Mouse (Mus musculus) cerebellum, adult 2 months (tissue): ENCODE measurements around the gene Lhcgr.

Source experiments
- CTCF ChIP-seq: fragments of 200-500 bp; IDR thresholded peaks from 2 replicates; pipeline ENCODE4 v1.5.1; 2011; ENCODE audit warnings: low read depth, mild to moderate bottlenecking, control low read depth, low read length, moderate library complexity, borderline replicate concordance; ENCODE audit not compliant: insufficient read depth
- POLR2A ChIP-seq: fragments of 200-500 bp; IDR thresholded peaks from 2 replicates; pipeline ENCODE4 v1.6.1; 2011; ENCODE audit warnings: low read length, control low read depth, borderline replicate concordance; ENCODE audit not compliant: insufficient read depth

DNA sequence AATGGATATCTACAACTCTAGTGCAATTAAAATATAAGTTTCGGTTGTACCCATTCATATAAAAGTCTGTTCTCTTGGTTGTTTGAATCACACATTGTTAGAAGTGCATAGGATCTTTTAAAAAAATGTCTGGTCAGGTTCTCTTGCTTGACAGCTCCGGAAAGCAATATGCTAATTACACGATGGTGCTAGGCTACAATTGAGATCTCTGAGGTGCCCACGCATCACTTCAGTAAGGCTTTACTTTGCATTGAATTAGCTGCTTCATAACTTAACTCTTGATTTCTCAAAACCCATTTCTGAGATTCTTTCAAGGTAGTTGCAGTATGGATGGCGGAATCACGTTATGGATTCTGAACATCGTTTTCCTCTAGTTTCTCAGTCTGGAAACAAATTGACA is 21.7 kb downstream of the Lhcgr start:
- no peak for TF ChIP-seq POLR2A
- no peak for TF ChIP-seq CTCF
